Mouse (Mus musculus) cerebellum, adult 8-10 months (tissue): ENCODE results near the gene Rsl1.
"Not testable (repeated sequence)": the region's sequence is repeated elsewhere in the genome, so short reads cannot be mapped to it uniquely, and the experiment has no call there.

Experiments used
- DNase-seq: peaks from one replicate; pipeline ENCODE4 v3.0.0; 2022

Rsl1 gene

GRCm38 (mm10) chr13:67172991-67173722 lies at the start of gene Rsl1:
Gene Rsl1, plus strand, starts transcription at chr13:67173182.
- DNase-seq, result peak; percentile 56

DNA sequence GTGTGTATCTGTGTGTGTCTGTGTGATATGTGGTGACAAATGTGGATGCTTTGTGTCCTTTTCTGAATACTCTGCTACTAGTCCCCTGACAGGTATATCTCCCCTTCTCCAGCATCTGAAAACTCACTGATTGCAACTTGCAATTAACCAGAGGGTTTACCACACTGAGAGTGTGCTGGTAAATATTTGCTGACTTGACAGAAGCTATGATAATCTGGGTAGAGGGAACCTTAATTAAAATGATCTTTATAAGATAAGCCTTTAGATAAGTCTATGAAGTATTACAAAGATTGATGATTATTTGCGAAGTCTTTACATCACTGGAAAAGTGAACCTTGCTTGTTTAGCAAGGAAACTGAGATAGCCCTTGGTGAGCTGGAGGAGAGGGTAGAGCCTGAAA lies 48.5 kb upstream of the Rsl1 start:
- DNase-seq, result no peak

GRCm38 (mm10) chr13:67127507-67127906 lies 45.5 kb upstream of the Rsl1 start:
- DNase-seq, result not testable (repeated sequence)

DNA sequence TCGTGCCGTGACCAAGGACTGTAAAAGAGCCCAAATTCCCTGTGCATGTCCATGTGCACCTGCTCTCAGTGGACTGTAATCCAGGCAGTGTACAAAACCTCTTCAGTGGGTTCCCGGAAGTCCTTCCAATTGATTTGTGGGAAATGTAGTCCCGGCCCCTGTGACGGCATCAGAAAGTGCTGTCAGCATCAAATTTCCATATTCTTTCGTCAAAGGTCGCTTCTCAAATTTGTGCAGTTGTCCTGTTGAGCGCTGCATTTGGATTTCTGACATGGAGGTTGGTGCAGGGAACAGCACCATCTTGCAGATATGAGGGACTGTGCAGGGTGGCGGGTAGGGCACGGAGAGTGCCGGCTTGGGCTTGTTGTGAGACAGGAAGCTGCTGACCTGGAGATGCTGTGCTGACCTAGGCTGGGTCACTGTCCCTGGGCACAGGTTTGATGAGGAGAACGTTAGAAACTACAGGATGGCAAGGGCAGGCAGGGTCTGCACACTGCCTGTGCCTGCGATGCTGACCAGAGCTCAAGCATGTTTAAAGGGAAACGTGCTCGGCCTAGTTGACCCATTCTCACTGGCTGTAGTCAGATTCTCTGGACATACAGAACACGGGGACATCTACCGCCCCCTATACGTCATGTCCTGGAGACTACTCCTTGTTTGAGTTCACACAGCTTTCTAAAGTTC lies 44.8 kb upstream of the Rsl1 start:
- peak; percentile 81 for DNase-seq

- DNase-seq, result not testable (repeated sequence)
Observed at GRCm38 (mm10) chr13:67166122-67166521, 6.9 kb upstream of the Rsl1 start.

- no peak for DNase-seq
Observed at GRCm38 (mm10) chr13:67173723-67174055, 707 bp downstream of the Rsl1 start.

- DNase-seq, result peak; percentile 66
Observed at GRCm38 (mm10) chr13:67194340-67194894, 21.4 kb downstream of the Rsl1 start, which contains the start of gene Zfp455. Gene Zfp455, plus strand, starts transcription at chr13:67194506.

DNA sequence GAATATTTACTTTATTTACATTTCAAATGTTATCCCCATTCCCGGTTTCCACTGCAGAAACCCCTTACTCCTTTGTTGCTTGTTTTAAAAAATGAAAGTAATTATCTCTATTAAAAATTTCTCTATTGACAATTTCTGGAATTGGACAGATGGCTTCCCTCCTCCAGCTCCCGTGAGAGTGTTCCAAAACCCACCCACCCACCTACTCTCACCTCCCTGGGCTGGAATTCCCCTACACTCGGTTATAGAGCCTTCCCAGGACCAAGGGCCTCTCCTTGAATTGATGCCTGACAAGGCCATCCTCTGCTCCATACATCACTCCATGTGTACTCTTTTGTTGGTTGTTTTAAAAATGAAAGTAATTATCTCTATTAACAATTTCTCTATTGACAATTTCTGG lies 28.7 kb downstream of the Rsl1 start:
- no peak for DNase-seq

DNA sequence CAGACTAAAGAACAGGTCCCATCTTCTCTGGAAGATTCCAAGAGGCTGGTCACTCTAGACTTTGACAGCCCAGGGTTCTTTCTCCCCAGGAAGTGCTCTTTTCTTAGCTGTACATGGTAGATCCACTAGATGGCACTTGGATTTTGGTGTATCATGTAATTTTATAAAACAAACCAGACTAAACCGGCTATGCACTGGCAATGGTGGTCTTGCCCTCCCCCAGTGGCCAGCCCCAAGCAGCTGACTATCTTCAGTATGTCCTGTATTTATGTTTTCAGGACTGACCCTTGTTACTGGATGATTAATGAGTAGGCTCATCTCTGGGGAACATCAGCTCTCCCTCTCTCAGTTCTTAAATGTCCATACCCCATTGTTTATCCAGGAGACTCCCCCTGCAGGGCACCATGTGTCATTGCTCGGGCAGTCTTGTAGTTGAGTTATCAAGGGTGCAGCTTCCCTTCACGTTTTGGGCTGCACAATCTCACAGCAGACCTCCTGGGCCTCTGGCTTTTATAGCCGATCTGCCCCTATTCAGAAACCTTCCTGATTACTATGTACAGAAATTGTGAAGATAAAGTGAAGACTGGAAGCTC lies 41.1 kb downstream of the Rsl1 start:
- no peak for DNase-seq
